Mouse (Mus musculus) frontal cortex, postnatal 25 days (tissue): ENCODE data around the gene Rbm38.

Experiments used
- DNase-seq, 2 experiments: peaks; one replicate each; pipeline ENCODE4 v3.0.0; 2022; ENCODE audit warnings: low spot score in 2 of 2

Gene Rbm38

GRCm38 (mm10) chr2:173057623-173058022, 37.3 kb downstream of the Rbm38 start:
- no peak for DNase-seq

GRCm38 (mm10) chr2:173058263-173058662, 38.0 kb downstream of the Rbm38 start:
- DNase-seq: no peak

- no peak for DNase-seq
Measured at GRCm38 (mm10) chr2:173060450-173060849, 40.2 kb downstream of the Rbm38 start.

GRCm38 (mm10) chr2:173061443-173062351, 41.4 kb downstream of the Rbm38 start:
- no peak for DNase-seq

- DNase-seq: no peak
Measured at GRCm38 (mm10) chr2:173063219-173063618, 42.9 kb downstream of the Rbm38 start.

GRCm38 (mm10) chr2:173064864-173065263, 44.6 kb downstream of the Rbm38 start:
- DNase-seq: no peak

GRCm38 (mm10) chr2:173072948-173073347, 52.6 kb downstream of the Rbm38 start:
- no peak for DNase-seq

- DNase-seq: no peak
Measured at GRCm38 (mm10) chr2:173073666-173074065, 53.4 kb downstream of the Rbm38 start.

GRCm38 (mm10) chr2:173076921-173077320, 56.6 kb downstream of the Rbm38 start:
- DNase-seq: no peak

GRCm38 (mm10) chr2:173079766-173080549, 59.7 kb downstream of the Rbm38 start:
- DNase-seq: no peak

GRCm38 (mm10) chr2:173080785-173081241, 60.5 kb downstream of the Rbm38 start:
- peak; percentile 39 to 59 for DNase-seq

- DNase-seq: no peak
Measured at GRCm38 (mm10) chr2:173082706-173083105, 62.4 kb downstream of the Rbm38 start.

GRCm38 (mm10) chr2:173083106-173083505, 62.8 kb downstream of the Rbm38 start:
- DNase-seq: no peak

GRCm38 (mm10) chr2:173083712-173084475, 63.6 kb downstream of the Rbm38 start:
- DNase-seq: no peak
